Mouse (Mus musculus) E14TG2a.4 (cell line): ENCODE results near the gene Dnah3.

ENCODE experiments used
- CTCF ChIP-seq: conservative IDR thresholded peaks from 2 replicates; pipeline ENCODE4 v1.5.1; 2014; ENCODE audit warnings: low read length
- POU5F1 ChIP-seq: IDR thresholded peaks from 2 replicates; pipeline ENCODE4 v1.6.1; 2014; ENCODE audit warnings: low read length, borderline replicate concordance

DNA sequence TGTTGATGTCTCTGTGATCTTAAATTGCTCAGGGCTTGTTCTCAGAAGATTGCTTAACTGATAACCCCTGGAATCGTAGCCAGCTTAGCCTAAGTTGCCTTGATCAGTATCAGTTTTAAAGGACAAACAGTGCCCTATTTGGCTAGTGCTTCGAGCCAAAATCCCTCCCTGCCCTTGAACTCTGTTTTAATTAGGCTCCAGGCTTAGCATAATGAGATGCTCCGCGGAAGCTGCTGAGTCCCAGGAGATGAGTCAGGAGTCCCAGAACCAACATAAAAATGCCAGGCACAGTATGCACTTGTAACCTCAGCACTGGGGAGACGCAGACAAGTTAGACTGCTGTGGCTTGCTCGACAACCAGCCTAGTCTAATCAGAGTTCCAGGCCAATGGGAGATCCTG, 22.4 kb upstream of the Dnah3 start:
- TF ChIP-seq CTCF (no peak), POU5F1 (no peak)
